Mouse (Mus musculus): ENCODE data around the gene Colgalt1.

Colgalt1 gene

DNA sequence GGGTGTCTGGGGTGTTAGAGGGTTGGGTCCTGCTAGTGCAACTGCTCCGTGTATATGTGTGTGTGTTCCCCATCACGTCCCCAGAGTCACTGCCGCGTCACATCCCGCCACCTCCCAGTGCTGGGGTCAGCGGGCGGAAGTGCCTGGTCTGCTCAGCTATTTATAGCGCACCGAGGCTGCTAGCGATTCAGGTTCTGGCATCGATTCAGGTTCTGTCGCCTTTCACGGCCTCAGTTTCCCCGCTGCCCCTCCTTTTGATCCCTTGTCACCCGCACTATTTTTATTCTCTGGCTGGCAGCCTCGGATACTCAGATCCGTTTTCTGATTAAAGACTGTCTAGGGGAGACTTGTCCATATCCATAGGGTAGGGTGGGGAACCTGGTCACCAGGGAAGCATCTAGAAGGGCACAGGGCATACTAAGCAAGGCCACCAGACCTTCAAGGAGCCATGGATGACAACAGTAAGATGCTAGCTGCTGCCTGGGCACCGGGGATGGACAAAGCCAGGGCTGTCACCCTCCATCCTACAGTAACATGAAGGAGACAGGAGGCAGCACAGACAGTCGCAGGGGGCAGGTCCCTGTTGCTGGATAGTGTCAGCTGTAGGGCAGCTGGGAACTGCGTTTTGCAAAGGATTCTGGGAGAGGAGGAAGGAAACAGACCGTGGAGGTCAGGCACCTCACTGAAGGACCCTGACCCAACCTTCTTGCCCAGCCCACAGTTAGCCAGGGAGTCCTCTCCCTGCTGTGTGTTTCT, 57.6 kb downstream of the Colgalt1 start:
- no peak for DNase-seq (ENCODE audit: low read depth, low spot score)

DNA sequence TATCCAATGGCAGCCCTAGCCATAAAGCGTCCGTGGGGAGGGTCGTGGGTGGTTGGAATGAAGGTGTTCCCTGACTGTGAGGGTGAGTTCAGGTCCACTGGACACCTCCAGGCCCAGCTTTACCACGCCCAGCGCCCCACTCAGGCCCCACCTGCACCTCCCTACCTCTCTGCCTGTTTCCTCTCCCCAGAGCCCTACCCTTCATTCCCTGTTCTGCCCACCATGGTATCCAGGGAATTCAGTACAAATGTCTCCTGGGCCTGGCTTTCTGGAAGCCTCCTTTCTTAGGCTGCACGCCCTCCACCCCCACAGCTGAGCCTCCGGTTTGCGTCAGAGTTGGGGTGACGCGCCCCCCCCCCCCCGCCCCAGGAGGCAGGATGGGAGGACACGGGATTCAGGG, 59.4 kb downstream of the Colgalt1 start:
- no peak for DNase-seq (ENCODE audit: low read depth, low spot score)

DNA sequence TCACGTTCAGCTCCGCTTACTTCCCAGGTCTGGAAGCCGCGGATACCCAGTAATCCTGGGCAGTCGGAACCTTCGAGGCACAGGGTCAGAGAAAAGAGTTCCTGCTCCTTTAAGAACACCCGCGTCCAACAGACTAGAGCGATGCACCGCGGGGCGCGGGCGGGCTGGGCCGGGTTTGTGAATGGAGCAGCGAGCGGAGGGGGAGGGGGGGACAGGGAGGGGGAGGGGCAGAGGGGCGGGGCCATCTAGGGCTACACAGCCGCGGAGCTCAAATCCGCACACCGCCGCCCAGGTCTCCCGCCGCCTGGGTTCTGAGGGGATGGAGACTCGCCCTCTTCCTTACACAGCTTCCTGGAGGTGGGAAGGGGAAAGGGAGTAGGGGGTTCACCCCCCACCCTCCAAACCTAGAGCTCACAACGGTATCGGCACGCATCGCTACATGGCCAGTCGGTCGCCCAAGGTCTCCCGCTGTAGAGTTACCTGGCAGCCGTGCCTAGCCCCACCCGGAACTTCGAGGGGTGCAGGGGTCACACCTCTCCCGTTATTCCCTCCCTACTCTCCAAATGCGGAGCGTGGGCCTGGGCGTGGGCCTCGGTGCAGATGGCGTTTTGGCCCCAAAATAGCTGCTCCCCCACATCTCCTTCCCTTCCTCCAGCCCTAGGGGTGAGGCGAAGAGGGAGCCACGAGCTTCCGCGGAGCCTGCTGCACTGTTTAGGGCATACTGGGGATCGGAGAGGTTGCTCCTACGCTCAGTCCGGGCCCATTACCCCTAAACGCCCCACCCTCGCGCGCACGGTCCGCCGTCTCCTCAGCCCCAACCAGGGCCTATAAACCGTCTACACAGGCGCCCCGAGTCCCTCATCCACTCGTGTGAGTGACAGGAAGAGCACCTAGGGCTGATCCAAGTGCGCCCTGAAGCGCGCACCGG, 60.1 kb downstream of the Colgalt1 start:
- peak; percentile 70 for DNase-seq (ENCODE audit: low read depth, low spot score)

DNA sequence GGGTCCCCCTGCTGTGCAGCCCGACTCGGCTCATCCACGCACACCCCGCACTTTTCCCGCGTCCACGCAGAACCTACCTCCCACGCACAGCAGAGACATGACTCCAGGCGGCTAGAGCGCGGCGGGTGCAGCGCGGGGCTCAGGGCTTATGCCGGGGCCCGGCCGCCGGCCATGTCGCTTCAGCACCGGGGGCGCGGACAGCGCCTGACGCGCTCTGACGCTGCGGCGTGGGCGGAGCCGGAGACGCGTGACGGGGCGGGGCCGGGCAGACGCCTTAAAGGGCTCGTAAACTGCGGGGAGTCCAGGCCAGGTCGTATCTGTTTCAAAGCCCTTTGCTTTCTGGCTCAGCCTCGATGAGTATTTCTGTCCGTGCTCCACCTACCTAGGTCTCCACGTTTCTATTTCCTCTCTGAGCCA, 60.8 kb downstream of the Colgalt1 start, which contains the start of gene Unc13a:
TSS of gene Unc13a (minus strand) at position 209 of the 417 bp plus-strand sequence.
- DNase-seq (ENCODE audit: low read depth, low spot score): peak; percentile 79

DNA sequence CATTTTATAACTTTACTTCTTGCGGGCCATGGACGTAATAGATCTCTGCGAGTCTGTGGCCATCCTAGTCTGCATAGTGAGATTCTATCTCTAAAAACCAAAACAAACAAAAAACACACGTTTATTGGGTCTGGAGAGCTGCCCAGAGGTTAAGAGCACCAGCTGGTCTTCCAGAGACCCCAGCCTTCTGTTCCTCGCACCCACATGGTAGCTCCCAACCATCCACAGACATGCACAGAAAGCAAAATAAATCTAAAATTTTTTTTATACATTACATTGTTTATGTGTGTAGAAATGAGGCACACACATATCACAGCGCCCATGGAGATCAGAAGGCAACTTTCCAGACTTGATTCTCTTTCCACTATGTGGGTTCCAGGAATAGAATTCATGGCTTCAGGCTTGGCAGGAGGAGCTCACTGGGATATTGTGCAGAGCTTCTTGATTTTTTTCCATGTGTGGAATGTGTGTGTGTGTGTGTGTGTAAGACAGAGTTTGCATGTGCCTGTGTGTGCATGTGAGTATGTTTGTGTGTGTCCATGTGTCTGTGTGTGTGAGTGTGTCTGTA, 61.5 kb downstream of the Colgalt1 start:
- no peak for DNase-seq (ENCODE audit: low read depth, low spot score)

DNA sequence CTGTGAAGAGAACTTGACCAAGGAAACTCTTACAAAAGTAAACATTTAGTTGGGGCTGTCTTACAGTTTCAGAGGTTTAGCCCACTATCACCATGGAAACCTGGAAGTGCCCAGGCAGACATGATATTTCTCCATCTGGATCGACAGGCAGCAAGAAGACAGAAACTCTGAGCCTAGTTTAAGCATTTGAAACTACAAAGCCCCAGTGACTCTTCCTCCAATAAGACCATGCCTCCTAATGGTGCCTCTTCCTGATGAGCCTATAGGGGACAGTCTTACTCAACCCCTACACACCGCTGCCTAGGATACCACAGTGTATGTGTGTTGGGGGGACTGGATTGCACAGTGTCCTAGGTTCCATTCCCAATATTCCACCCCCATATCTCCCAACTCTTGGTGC, 63.3 kb downstream of the Colgalt1 start:
- no peak for DNase-seq (ENCODE audit: low read depth, low spot score)
